Mouse (Mus musculus) embryonic facial prominence, embryonic 12.5 days (tissue): ENCODE measurements at regions not wholly inside any gene's neighbourhood (a gene's known extent, or its start where the extent isn't known, plus 50 kb on each side); places are given as distances from the start of the nearest gene placed in this dataset.
A peak's percentile ranks its signal among the peaks of the same experiment; 100 is the strongest.

Experiments used
- ATAC-seq: fragments of 200-750 bp; cut with Nextera tagmentation; 2 replicates; pipeline ENCODE4 v1.8.0; 2017; ENCODE audit not compliant: insufficient number of reproducible peaks, insufficient read depth, low FRiP score, low TSS enrichment
- H3K27ac ChIP-seq: fragments of 300-500 bp; sonication (generic); 2 replicates; pipeline ENCODE4 v1.5.1; 2016; ENCODE audit warnings: mild to moderate bottlenecking
- H3K27me3 ChIP-seq: fragments of 300-500 bp; sonication (generic); 2 replicates; pipeline ENCODE4 v1.6.1; 2016; ENCODE audit warnings: mild to moderate bottlenecking, moderate library complexity
- H3K36me3 ChIP-seq: fragments of 300-500 bp; sonication (generic); 2 replicates; pipeline ENCODE4 v1.6.1; 2016; ENCODE audit warnings: mild to moderate bottlenecking
- H3K4me1 ChIP-seq: fragments of 300-500 bp; sonication (generic); 2 replicates; pipeline ENCODE4 v1.6.1; 2016
- H3K4me2 ChIP-seq: fragments of 300-500 bp; sonication (generic); replicated peaks from 2 replicates; pipeline ENCODE4 v1.6.1; 2016; ENCODE audit warnings: mild to moderate bottlenecking, moderate library complexity
- H3K4me3 ChIP-seq: fragments of 300-500 bp; sonication (generic); 2 replicates; pipeline ENCODE4 v1.5.1; 2016; ENCODE audit warnings: mild to moderate bottlenecking
- H3K9ac ChIP-seq: fragments of 300-500 bp; sonication (generic); 2 replicates; pipeline ENCODE4 v1.6.1; 2016; ENCODE audit warnings: mild to moderate bottlenecking, moderate library complexity
- H3K9me3 ChIP-seq: fragments of 300-500 bp; sonication (generic); 2 replicates; pipeline ENCODE4 v1.6.1; 2016; ENCODE audit warnings: mild to moderate bottlenecking, moderate library complexity
- WGBS: fragments of 180-500 bp; shearing (Covaris S2); methylation state at CpG from one replicate; pipeline ENCODE4 v1.1.7; 2016; 5-methylcytosine and 5-hydroxymethylcytosine counted together

DNA sequence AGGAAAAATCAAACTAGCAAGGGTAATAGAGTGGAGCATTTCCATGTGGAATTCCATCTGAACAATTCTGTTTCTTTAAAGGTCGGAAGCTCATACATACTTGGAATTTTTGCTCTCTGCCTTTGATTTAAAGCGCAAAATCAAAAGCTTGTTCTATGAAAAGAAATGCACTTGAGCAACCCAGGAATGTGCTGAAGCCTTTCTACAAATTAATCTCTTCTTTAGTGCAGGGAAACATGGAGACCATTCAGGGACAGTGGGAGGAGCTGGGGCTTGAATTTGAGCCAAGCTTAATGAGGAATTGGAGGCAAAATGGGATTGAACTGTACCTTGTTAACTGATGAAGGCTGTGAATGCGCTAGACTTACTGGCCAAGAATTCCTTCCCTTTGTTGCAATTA lies 933.1 kb upstream of the Lcorl start:
- no peaks in the 10 kb centered on the region for H3K9me3 ChIP-seq
- H3K4me1 ChIP-seq: no peaks in the 10 kb centered on the region; the same call in 1 of the 2 replicates
- H3K4me3 ChIP-seq: no peak overlapping the region
- H3K27ac ChIP-seq: no peak overlapping the region
- no peak overlapping the region for H3K9ac ChIP-seq
- H3K27me3 ChIP-seq: no peaks in the 10 kb centered on the region
- WGBS: 50% methylated on average over 3 of the region's 3 CpGs
- ATAC-seq: 0 out of 2 replicates have a peak, but pooled peaks have one; percentile 47
- H3K36me3 ChIP-seq: no peaks in the 10 kb centered on the region
- H3K4me2 ChIP-seq: no peak overlapping the region

- Histone ChIP-seq H3K27ac (no peak overlapping the region), H3K9me3 (no peaks in the 10 kb centered on the region), H3K27me3 (no peaks in the 10 kb centered on the region), H3K36me3 (no peaks in the 10 kb centered on the region), H3K4me3 (no peak overlapping the region), H3K4me2 (no peak overlapping the region), H3K9ac (no peak overlapping the region), H3K4me1 (no peaks in the 10 kb centered on the region; the same call in 1 of the 2 replicates)
- 80% methylated on average over 3 of the region's 3 CpGs for WGBS
- ATAC-seq: no peak
Observed at GRCm38 (mm10) chr5:46787079-46787478, 929.7 kb upstream of the Lcorl start.

DNA sequence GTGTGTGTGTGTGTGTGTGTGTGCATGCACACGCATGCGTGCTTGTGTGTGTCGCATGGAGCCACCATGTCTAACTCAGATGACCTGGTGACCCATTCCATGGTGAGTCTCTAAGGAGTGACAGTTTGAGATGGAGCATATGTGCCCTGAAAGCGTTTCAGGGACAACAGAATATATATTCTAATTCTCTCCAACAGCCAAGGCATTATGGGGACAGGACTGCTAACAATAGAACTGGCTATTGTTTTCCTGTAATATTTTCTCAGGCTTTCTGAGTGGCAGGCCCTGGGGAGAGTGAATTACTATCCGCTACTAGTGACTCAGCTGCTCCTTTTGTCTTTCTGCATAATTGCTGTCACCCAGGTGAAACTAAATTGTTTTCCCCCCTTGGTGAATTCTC lies 898.7 kb upstream of the Lcorl start:
- ATAC-seq: no peak
- no peak overlapping the region for H3K9ac ChIP-seq
- H3K4me2 ChIP-seq: no peak overlapping the region
- no peaks in the 10 kb centered on the region for H3K4me1 ChIP-seq
- H3K27ac ChIP-seq: no peak overlapping the region
- H3K9me3 ChIP-seq: no peaks in the 10 kb centered on the region
- 80% methylated on average over 5 of the region's 5 CpGs for WGBS
- H3K4me3 ChIP-seq: no peak overlapping the region
- no peaks in the 10 kb centered on the region for H3K27me3 ChIP-seq
- no peaks in the 10 kb centered on the region for H3K36me3 ChIP-seq

DNA sequence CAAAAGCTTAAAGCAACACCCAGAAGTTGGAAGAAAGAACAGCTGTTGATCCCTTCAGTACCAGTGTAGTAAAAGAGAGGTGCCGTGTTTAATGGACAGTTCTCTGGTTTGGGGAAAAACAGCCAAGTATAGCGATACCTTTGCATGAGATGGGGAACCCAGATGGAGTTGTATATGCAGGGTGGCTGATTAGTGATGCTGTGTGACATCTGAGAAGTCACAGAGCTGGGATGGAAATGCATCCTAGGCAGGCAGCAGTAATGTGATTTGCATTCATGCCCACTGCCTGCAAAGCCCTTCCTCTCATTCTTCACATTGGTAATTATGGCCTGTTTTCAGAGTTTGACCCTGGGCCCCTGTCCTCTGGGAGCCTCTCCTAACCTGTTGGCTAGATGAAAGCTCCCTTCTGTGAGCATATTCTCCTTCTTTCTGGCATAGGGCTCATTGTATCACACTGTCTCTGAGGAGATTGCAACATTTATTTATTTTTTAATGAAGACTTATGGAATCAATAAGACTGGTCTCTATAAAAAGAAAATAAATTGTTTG lies 882.7 kb upstream of the Lcorl start:
- H3K4me1 ChIP-seq: peaks cover 4% of the 10 kb centered on the region
- no peak overlapping the region for H3K4me3 ChIP-seq
- no peaks in the 10 kb centered on the region for H3K9me3 ChIP-seq
- H3K36me3 ChIP-seq: no peaks in the 10 kb centered on the region
- 45% methylated on average over 2 of the region's 2 CpGs for WGBS
- no peak for ATAC-seq
- no peak overlapping the region for H3K9ac ChIP-seq
- no peak overlapping the region for H3K4me2 ChIP-seq
- no peak overlapping the region for H3K27ac ChIP-seq
- H3K27me3 ChIP-seq: no peaks in the 10 kb centered on the region

GRCm38 (mm10) chr5:46732510-46732909 lies 875.1 kb upstream of the Lcorl start:
- Histone ChIP-seq H3K27ac (no peak overlapping the region), H3K9ac (no peak overlapping the region), H3K4me2 (no peak overlapping the region), H3K36me3 (no peaks in the 10 kb centered on the region), H3K4me3 (no peak overlapping the region), H3K9me3 (no peaks in the 10 kb centered on the region), H3K27me3 (no peaks in the 10 kb centered on the region), H3K4me1 (no peaks in the 10 kb centered on the region)
- 66% methylated on average over 3 of the region's 3 CpGs for WGBS
- ATAC-seq: no peak

DNA sequence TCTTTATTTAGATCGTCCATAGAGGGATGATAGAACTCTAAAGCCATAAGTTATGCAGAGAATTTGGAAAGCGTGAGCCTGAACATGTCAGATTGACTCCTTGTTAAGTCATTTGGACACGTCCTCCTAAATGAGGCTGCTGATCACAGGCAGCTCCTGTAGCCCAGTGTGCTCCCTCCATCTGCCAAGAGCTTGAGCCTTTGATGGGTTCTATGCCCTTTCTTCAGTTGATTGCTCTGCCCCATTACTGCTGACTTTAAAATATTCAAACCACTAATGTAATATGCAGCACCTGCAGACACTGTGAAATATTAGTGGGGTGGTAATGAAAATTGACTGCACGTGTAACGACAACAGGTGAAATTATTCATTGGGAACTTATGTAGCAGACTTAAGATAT lies 874.6 kb upstream of the Lcorl start:
- no peaks in the 10 kb centered on the region for H3K27me3 ChIP-seq
- H3K9ac ChIP-seq: no peak overlapping the region
- 79% methylated on average over 5 of the region's 5 CpGs for WGBS
- no peak overlapping the region for H3K27ac ChIP-seq
- no peak for ATAC-seq
- no peak overlapping the region for H3K4me3 ChIP-seq
- H3K4me1 ChIP-seq: no peaks in the 10 kb centered on the region
- no peaks in the 10 kb centered on the region for H3K9me3 ChIP-seq
- H3K36me3 ChIP-seq: no peaks in the 10 kb centered on the region
- H3K4me2 ChIP-seq: no peak overlapping the region

DNA sequence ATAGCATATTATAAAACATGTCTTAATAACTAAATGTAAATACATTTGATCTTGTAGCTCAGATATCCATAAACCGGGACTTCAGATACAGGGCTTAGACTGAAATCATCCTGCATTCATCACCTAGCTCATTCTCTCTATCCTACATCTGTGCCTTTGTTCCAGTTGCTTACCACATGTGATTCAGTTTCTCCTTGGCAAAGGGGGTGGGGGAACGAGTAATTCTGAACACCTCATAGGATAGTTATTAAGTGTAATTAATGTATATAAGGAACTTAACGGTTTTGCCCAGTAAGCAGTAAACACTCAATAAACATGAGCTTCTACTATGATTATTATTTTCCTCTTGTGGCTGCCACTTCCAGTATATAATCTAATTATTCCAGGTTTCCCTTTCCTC lies 873.9 kb upstream of the Lcorl start:
- Histone ChIP-seq H3K36me3 (no peaks in the 10 kb centered on the region), H3K4me2 (no peak overlapping the region), H3K27ac (no peak overlapping the region), H3K4me3 (no peak overlapping the region), H3K9me3 (no peaks in the 10 kb centered on the region), H3K4me1 (no peaks in the 10 kb centered on the region), H3K27me3 (no peaks in the 10 kb centered on the region), H3K9ac (no peak overlapping the region)
- no peak for ATAC-seq
- WGBS: 69% methylated on average over 3 of the region's 3 CpGs

DNA sequence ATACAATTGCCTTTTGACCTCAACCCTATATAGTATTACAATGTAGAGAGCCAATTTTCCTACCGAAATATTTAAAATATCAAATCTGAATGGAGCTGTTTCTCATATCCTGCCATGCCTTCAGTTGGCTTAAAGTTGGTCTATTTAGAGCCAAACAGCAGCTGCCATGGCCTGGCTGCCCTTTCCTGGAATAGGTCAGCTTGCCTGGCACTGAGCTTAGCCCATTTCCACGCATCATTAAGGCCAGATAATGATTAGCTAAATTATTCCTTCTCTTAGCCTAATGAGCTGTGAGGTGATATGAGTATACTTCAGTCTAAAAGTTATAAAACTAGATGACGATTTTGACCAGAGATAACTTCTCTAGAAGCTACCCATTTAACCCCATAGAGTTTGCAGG lies 852.2 kb upstream of the Lcorl start:
- WGBS: 70% methylated on average over 3 of the region's 3 CpGs
- no peak overlapping the region for H3K4me3 ChIP-seq

DNA sequence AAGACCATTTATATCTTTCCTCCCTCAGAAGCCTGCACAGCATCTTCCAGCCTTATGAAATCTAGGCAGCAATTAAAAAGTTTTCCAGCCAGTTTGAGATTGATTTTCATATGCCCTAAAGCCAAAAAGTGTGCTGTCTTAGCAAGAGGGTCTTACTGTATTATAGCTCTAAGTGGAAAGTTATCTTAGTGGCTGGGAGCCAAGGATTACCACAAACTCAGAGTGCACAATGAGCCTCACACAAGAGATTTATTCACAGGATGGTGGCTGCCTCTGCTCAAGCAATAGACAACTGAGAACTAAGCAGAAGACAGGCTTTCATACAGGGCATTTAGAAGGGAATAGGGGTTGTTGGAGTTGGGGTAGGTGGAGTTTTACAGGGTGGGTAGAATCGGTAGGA lies 850.4 kb upstream of the Lcorl start:
- no peak for ATAC-seq
- H3K9me3 ChIP-seq: no peaks in the 10 kb centered on the region
- H3K27ac ChIP-seq: no peak overlapping the region
- H3K4me3 ChIP-seq: no peak overlapping the region
- H3K36me3 ChIP-seq: no peaks in the 10 kb centered on the region
- no peaks in the 10 kb centered on the region for H3K4me1 ChIP-seq
- no peaks in the 10 kb centered on the region for H3K27me3 ChIP-seq
- no peak overlapping the region for H3K4me2 ChIP-seq
- H3K9ac ChIP-seq: no peak overlapping the region
- WGBS: 84% methylated on average over 1 of the region's 1 CpGs

More for the DNA sequence above, 852.2 kb upstream of the Lcorl start:
- no peaks in the 10 kb centered on the region for H3K27me3 ChIP-seq
- no peak overlapping the region for H3K9ac ChIP-seq
- no peak overlapping the region for H3K4me2 ChIP-seq
- no peak overlapping the region for H3K27ac ChIP-seq
- no peaks in the 10 kb centered on the region for H3K36me3 ChIP-seq
- no peak for ATAC-seq
- no peaks in the 10 kb centered on the region for H3K4me1 ChIP-seq
- no peaks in the 10 kb centered on the region for H3K9me3 ChIP-seq

GRCm38 (mm10) chr5:46707021-46707420 lies 849.6 kb upstream of the Lcorl start:
- Histone ChIP-seq H3K9ac (no peak overlapping the region), H3K9me3 (no peaks in the 10 kb centered on the region), H3K4me1 (no peaks in the 10 kb centered on the region), H3K27ac (no peak overlapping the region), H3K36me3 (no peaks in the 10 kb centered on the region), H3K27me3 (no peaks in the 10 kb centered on the region), H3K4me2 (no peak overlapping the region), H3K4me3 (no peak overlapping the region)
- ATAC-seq: no peak
- WGBS: 93% methylated on average over 5 of the region's 5 CpGs

DNA sequence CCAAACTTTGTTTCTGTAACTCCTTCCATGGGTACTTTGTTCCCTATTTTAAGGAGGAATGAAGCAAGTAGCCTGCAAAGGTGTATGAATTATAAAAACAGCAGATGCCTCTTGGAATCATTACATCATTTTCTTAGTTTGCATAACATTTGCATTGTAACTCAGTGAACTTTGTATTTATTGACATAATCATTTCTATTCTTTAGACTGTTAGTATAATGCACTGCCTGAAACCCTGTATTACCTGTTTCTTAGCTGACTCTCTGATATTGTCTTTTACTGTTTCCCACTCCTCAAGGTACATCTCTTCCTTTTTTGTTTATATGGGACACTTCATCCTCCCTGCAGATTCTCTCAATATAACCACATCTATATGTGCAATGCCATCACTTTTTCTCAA lies 820.6 kb upstream of the Lcorl start:
- no peaks in the 10 kb centered on the region for H3K9me3 ChIP-seq
- no peaks in the 10 kb centered on the region for H3K4me1 ChIP-seq
- no peak overlapping the region for H3K4me3 ChIP-seq
- no peak overlapping the region for H3K9ac ChIP-seq
- H3K27ac ChIP-seq: no peak overlapping the region
- H3K36me3 ChIP-seq: no peaks in the 10 kb centered on the region
- no peak for ATAC-seq
- no peaks in the 10 kb centered on the region for H3K27me3 ChIP-seq
- no peak overlapping the region for H3K4me2 ChIP-seq

DNA sequence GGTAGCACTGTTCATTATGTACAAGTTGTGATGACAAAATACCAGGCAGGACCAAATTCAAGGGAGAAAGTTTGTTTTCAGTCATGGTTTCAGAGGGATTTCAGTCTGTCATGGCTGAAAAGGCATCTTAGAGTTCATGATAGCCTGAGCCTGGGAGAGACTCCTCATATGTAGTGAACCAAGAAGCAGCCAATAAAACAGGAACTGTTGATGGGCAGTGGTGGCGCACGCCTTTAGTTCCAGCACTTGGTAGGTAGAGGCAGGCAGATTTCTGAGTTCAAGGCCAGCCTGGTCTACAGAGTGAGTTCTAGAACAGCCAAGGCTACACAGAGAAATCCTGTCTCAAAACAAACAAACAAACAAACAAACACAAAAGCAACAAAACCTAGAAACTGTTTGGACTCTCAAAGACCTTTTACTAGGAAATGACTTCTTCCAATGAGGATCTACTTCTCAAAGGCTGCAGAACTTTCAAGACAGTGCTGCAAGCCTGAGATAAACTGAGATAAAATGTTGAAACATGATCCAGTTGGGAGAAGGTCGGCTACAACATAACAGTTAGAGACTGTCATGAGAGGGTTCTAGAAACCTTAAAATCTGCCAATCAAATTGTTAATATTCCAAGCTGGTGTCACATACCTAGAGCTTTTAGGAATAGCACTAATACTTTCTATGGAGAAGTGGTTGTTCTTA lies 817.5 kb upstream of the Lcorl start:
- H3K4me3 ChIP-seq: no peak overlapping the region
- no peak overlapping the region for H3K27ac ChIP-seq
- no peak overlapping the region for H3K9ac ChIP-seq
- no peaks in the 10 kb centered on the region for H3K36me3 ChIP-seq
- H3K27me3 ChIP-seq: no peaks in the 10 kb centered on the region
- no peak for ATAC-seq
- H3K9me3 ChIP-seq: no peaks in the 10 kb centered on the region
- no peak overlapping the region for H3K4me2 ChIP-seq
- no peaks in the 10 kb centered on the region for H3K4me1 ChIP-seq
- WGBS: 79% methylated on average over 3 of the region's 3 CpGs
